Mouse (Mus musculus) embryonic facial prominence, embryonic 15.5 days (tissue): ENCODE results near the gene Cd37. TPM values are rescaled to one million over a fixed set of nuclear protein-coding genes. Genes with fewer than 3 reads are reported as not detected.

Source experiments
- ATAC-seq: fragments of 200-750 bp; cut with Nextera tagmentation; 2 replicates; pipeline ENCODE4 v1.8.0; 2017; ENCODE audit warnings: low read depth, moderate TSS enrichment; ENCODE audit not compliant: insufficient number of reproducible peaks, low FRiP score, low TSS enrichment
- H3K27ac ChIP-seq: fragments of 300-500 bp; sonication (generic); replicated peaks from 2 replicates; pipeline ENCODE4 v1.5.1; 2015; ENCODE audit warnings: mild to moderate bottlenecking, inconsistent platforms
- H3K27me3 ChIP-seq: fragments of 300-500 bp; sonication (generic); 2 replicates; pipeline ENCODE4 v1.6.1; 2015; ENCODE audit warnings: inconsistent platforms
- H3K36me3 ChIP-seq: fragments of 300-500 bp; sonication (generic); 2 replicates; pipeline ENCODE4 v1.6.1; 2015; ENCODE audit warnings: mild to moderate bottlenecking, inconsistent platforms
- H3K4me1 ChIP-seq: fragments of 300-500 bp; sonication (generic); 2 replicates; pipeline ENCODE4 v1.6.1; 2015; ENCODE audit warnings: inconsistent platforms
- H3K4me2 ChIP-seq: fragments of 300-500 bp; sonication (generic); replicated peaks from 2 replicates; pipeline ENCODE4 v1.6.1; 2015; ENCODE audit warnings: mild to moderate bottlenecking, inconsistent platforms
- H3K4me3 ChIP-seq: fragments of 300-500 bp; sonication (generic); replicated peaks from 2 replicates; pipeline ENCODE4 v1.5.1; 2015; ENCODE audit warnings: mild to moderate bottlenecking, inconsistent platforms
- H3K9ac ChIP-seq: fragments of 300-500 bp; sonication (generic); 2 replicates; pipeline ENCODE4 v1.6.1; 2015; ENCODE audit warnings: inconsistent platforms
- H3K9me3 ChIP-seq: fragments of 300-500 bp; sonication (generic); replicated peaks from 2 replicates; pipeline ENCODE4 v1.6.1; 2016; ENCODE audit warnings: inconsistent platforms
- WGBS: fragments of 180-500 bp; shearing (Covaris S2); methylation state at CpG from one replicate; pipeline ENCODE4 v1.1.7; 2015; 5-methylcytosine and 5-hydroxymethylcytosine counted together
- polyA plus RNA-seq: library from polyadenylated mRNA; unstranded; fragments of >200 nt; fragmentation: Nextera tagmentation; extraction: Ambion mirVana; gene quantifications from 2 replicates; pipeline ENCODE4 v1.2.1, GENCODE M21; 2015

Gene Cd37
- 4.8 and 4.9 TPM in 2 replicates for polyA plus RNA-seq

- peaks cover 28% of the 10 kb centered on the region for H3K4me1 ChIP-seq
- ATAC-seq = no peak
- WGBS = 41% methylated on average over 20 of the region's 20 CpGs
These were observed at the start of gene Cd37 for GRCm38 (mm10) chr7:45238723-45239496. TSS of gene Cd37 (minus strand) at chr7:45239115.

GRCm38 (mm10) chr7:45286486-45286885 lies 47.6 kb upstream of the Cd37 start:
- WGBS = 72% methylated on average over 13 of the region's 13 CpGs
- H3K4me2 ChIP-seq = no peak overlapping the region
- H3K4me1 ChIP-seq = no peaks in the 10 kb centered on the region
- ATAC-seq = no peak
- no peak overlapping the region for H3K27ac ChIP-seq
- H3K36me3 ChIP-seq = no peaks in the 10 kb centered on the region
- H3K9ac ChIP-seq = no peak overlapping the region
- H3K4me3 ChIP-seq = no peak overlapping the region
- H3K27me3 ChIP-seq = no peaks in the 10 kb centered on the region; the same call in 1 of the 2 replicates
- H3K9me3 ChIP-seq = no peaks in the 10 kb centered on the region

More at GRCm38 (mm10) chr7:45238723-45239496, at the start of gene Cd37:
- H3K27ac ChIP-seq = no peak within 1 kb of the TSS
- H3K4me3 ChIP-seq = no peak within 1 kb of the TSS
- H3K27me3 ChIP-seq = 0 out of 2 replicates have a peak, but pooled peaks cover 3% of the 10 kb centered on the region
- no peak within 1 kb of the TSS for H3K9ac ChIP-seq
- H3K36me3 ChIP-seq = no peaks in the 10 kb centered on the region
- H3K4me2 ChIP-seq = no peak within 1 kb of the TSS
- no peaks in the 10 kb centered on the region for H3K9me3 ChIP-seq

GRCm38 (mm10) chr7:45277136-45277760 lies 38.3 kb upstream of the Cd37 start, which contains the start of gene Slc6a21:
TSS of gene Slc6a21 (plus strand) at chr7:45277513.
- 0 out of 2 replicates have a peak, but pooled peaks cover 8% of the 10 kb centered on the region for H3K27me3 ChIP-seq
- H3K36me3 ChIP-seq = no peaks in the 10 kb centered on the region
- H3K4me3 ChIP-seq = peak within 1 kb of the TSS; percentile 41
- no peak for ATAC-seq
- 6% methylated on average over 44 of the region's 44 CpGs for WGBS
- H3K4me1 ChIP-seq = peaks cover 3% of the 10 kb centered on the region; the same call in 1 of the 2 replicates
- no peaks in the 10 kb centered on the region for H3K9me3 ChIP-seq
- peak within 1 kb of the TSS; percentile 73 for H3K4me2 ChIP-seq
- no peak within 1 kb of the TSS for H3K9ac ChIP-seq
- no peak within 1 kb of the TSS for H3K27ac ChIP-seq

- Histone ChIP-seq H3K27ac (no peak overlapping the region), H3K9ac (no peak overlapping the region), H3K36me3 (no peaks in the 10 kb centered on the region), H3K4me1 (peaks cover 3% of the 10 kb centered on the region; the same call in 1 of the 2 replicates), H3K4me3 (no peak overlapping the region), H3K9me3 (no peaks in the 10 kb centered on the region), H3K27me3 (0 out of 2 replicates have a peak, but pooled peaks cover 8% of the 10 kb centered on the region), H3K4me2 (no peak overlapping the region)
- ATAC-seq = no peak
- 86% methylated on average over 8 of the region's 8 CpGs for WGBS
These were observed 34.8 kb upstream of the Cd37 start for GRCm38 (mm10) chr7:45273672-45274071.

- H3K4me3 ChIP-seq = no peak overlapping the region
- no peak overlapping the region for H3K4me2 ChIP-seq
- no peak for ATAC-seq
These were observed 34.0 kb upstream of the Cd37 start for GRCm38 (mm10) chr7:45272786-45273412.

GRCm38 (mm10) chr7:45265518-45265917 lies 26.6 kb upstream of the Cd37 start:
- H3K4me2 ChIP-seq = no peak overlapping the region
- H3K4me1 ChIP-seq = peaks cover 6% of the 10 kb centered on the region; the same call in 1 of the 2 replicates
- no peak overlapping the region for H3K27ac ChIP-seq
- H3K4me3 ChIP-seq = no peak overlapping the region
- H3K9ac ChIP-seq = no peak overlapping the region
- ATAC-seq = no peak
- no peaks in the 10 kb centered on the region for H3K9me3 ChIP-seq
- H3K36me3 ChIP-seq = no peaks in the 10 kb centered on the region
- WGBS = 71% methylated on average over 1 of the region's 1 CpGs
- H3K27me3 ChIP-seq = peaks cover 4% of the 10 kb centered on the region; the same call in 1 of the 2 replicates

More at GRCm38 (mm10) chr7:45272786-45273412, 34.0 kb upstream of the Cd37 start:
- Histone ChIP-seq H3K27me3 (peaks cover 11% of the 10 kb centered on the region; the same call in 1 of the 2 replicates), H3K27ac (no peak overlapping the region), H3K4me1 (peaks cover 3% of the 10 kb centered on the region; the same call in 1 of the 2 replicates), H3K9ac (no peak overlapping the region), H3K36me3 (no peaks in the 10 kb centered on the region), H3K9me3 (no peaks in the 10 kb centered on the region)
- 66% methylated on average over 10 of the region's 10 CpGs for WGBS

- no peaks in the 10 kb centered on the region for H3K36me3 ChIP-seq
- H3K4me3 ChIP-seq = no peak overlapping the region
- H3K9ac ChIP-seq = no peak overlapping the region
- ATAC-seq = no peak
- H3K4me2 ChIP-seq = no peak overlapping the region
- peaks cover 6% of the 10 kb centered on the region; the same call in 1 of the 2 replicates for H3K4me1 ChIP-seq
- peaks cover 4% of the 10 kb centered on the region; the same call in 1 of the 2 replicates for H3K27me3 ChIP-seq
- WGBS = 82% methylated on average over 3 of the region's 3 CpGs
- H3K9me3 ChIP-seq = no peaks in the 10 kb centered on the region
- H3K27ac ChIP-seq = no peak overlapping the region
These were observed 25.4 kb upstream of the Cd37 start for GRCm38 (mm10) chr7:45264348-45264747.

- H3K9ac ChIP-seq = no peak overlapping the region
- WGBS = 31% methylated on average over 7 of the region's 7 CpGs
- H3K27ac ChIP-seq = no peak overlapping the region
These were observed 24.2 kb upstream of the Cd37 start for GRCm38 (mm10) chr7:45263006-45263607.

GRCm38 (mm10) chr7:45262266-45262665 lies 23.4 kb upstream of the Cd37 start:
- no peaks in the 10 kb centered on the region for H3K9me3 ChIP-seq
- H3K4me3 ChIP-seq = no peak overlapping the region
- H3K4me2 ChIP-seq = no peak overlapping the region
- 0 out of 2 replicates have a peak, but pooled peaks have one; percentile 52 for ATAC-seq
- H3K9ac ChIP-seq = no peak overlapping the region
- peaks cover 6% of the 10 kb centered on the region; the same call in 1 of the 2 replicates for H3K4me1 ChIP-seq
- 52% methylated on average over 7 of the region's 7 CpGs for WGBS
- H3K27me3 ChIP-seq = no peaks in the 10 kb centered on the region
- H3K36me3 ChIP-seq = no peaks in the 10 kb centered on the region
- H3K27ac ChIP-seq = no peak overlapping the region

More at GRCm38 (mm10) chr7:45263006-45263607, 24.2 kb upstream of the Cd37 start:
- peak; percentile 39; the same call in 1 of the 2 replicates for ATAC-seq
- peaks cover 6% of the 10 kb centered on the region; the same call in 1 of the 2 replicates for H3K4me1 ChIP-seq
- no peaks in the 10 kb centered on the region for H3K36me3 ChIP-seq
- no peak overlapping the region for H3K4me3 ChIP-seq
- H3K4me2 ChIP-seq = no peak overlapping the region
- H3K27me3 ChIP-seq = peaks cover 3% of the 10 kb centered on the region; the same call in 1 of the 2 replicates
- no peaks in the 10 kb centered on the region for H3K9me3 ChIP-seq

- H3K4me2 ChIP-seq = no peak overlapping the region
- no peaks in the 10 kb centered on the region for H3K36me3 ChIP-seq
- 76% methylated on average over 8 of the region's 8 CpGs for WGBS
- ATAC-seq = no peak
- no peak overlapping the region for H3K27ac ChIP-seq
- no peak overlapping the region for H3K4me3 ChIP-seq
- peaks cover 6% of the 10 kb centered on the region; the same call in 1 of the 2 replicates for H3K4me1 ChIP-seq
- H3K9me3 ChIP-seq = no peaks in the 10 kb centered on the region
- H3K9ac ChIP-seq = no peak overlapping the region
- no peaks in the 10 kb centered on the region for H3K27me3 ChIP-seq
These were observed 20.4 kb upstream of the Cd37 start for GRCm38 (mm10) chr7:45259281-45259680.
